Mouse (Mus musculus) embryonic fibroblast, embryonic 13.5 days (primary cell): ENCODE measurements around the gene Mrpl42. TPM values are rescaled to one million over a fixed set of nuclear protein-coding genes. Genes with fewer than 3 reads are reported as not detected.

Source experiments
- H3K27ac ChIP-seq: 2 replicates; pipeline ENCODE4 v1.5.1; 2012; ENCODE audit warnings: low read length, control low read depth, inconsistent platforms; ENCODE audit not compliant: insufficient read depth
- H3K4me1 ChIP-seq: 2 replicates; pipeline ENCODE4 v1.6.1; 2011; ENCODE audit warnings: low read length; ENCODE audit not compliant: control insufficient read depth, insufficient read depth
- H3K4me3 ChIP-seq: 2 replicates; pipeline ENCODE4 v1.5.1; 2011; ENCODE audit warnings: mild to moderate bottlenecking, control low read depth, low read length; ENCODE audit not compliant: insufficient read depth
- CTCF ChIP-seq: IDR thresholded peaks from 2 replicates; pipeline ENCODE4 v1.5.1; 2011; ENCODE audit warnings: mild to moderate bottlenecking, control low read depth, low read length, moderate library complexity, borderline replicate concordance; ENCODE audit not compliant: insufficient read depth
- POLR2A ChIP-seq: IDR thresholded peaks from 2 replicates; pipeline ENCODE4 v1.6.1; 2011; ENCODE audit warnings: low read depth, mild to moderate bottlenecking, control low read depth, low read length, moderate library complexity
- polyA plus RNA-seq: library from polyadenylated mRNA; stranded (reverse); fragments of >200 nt; gene quantifications from 2 replicates; pipeline ENCODE4 v1.2.4, GENCODE M21; 2011; ENCODE audit warnings: low read depth; ENCODE audit not compliant: missing spikeins, insufficient read length

Mrpl42 gene
- polyA plus RNA-seq, 1 experiment, result 93.8 TPM

GRCm38 (mm10) chr10:95539841-95540240 is 38.1 kb upstream of the Mrpl42 start:
- peaks cover 4% of the 10 kb centered on the region; the same call in 1 of the 2 replicates for H3K4me1 ChIP-seq
- no peak overlapping the region for H3K4me3 ChIP-seq
- H3K27ac ChIP-seq, result no peak overlapping the region
- TF ChIP-seq POLR2A (no peak), CTCF (no peak)

- H3K4me3 ChIP-seq, result no peak overlapping the region
- TF ChIP-seq POLR2A, result no peak
- TF ChIP-seq CTCF, result no peak
Observed at GRCm38 (mm10) chr10:95539260-95539659, 37.5 kb upstream of the Mrpl42 start.

GRCm38 (mm10) chr10:95536222-95536541 is 34.4 kb upstream of the Mrpl42 start:
- TF ChIP-seq POLR2A, result no peak
- no peak for TF ChIP-seq CTCF
- Histone ChIP-seq H3K4me3 (no peak overlapping the region), H3K27ac (no peak overlapping the region), H3K4me1 (no peaks in the 10 kb centered on the region)

More at GRCm38 (mm10) chr10:95539260-95539659, 37.5 kb upstream of the Mrpl42 start:
- Histone ChIP-seq H3K27ac (no peak overlapping the region), H3K4me1 (peaks cover under 1% of the 10 kb centered on the region; the same call in 1 of the 2 replicates)

GRCm38 (mm10) chr10:95535399-95536221 is 33.9 kb upstream of the Mrpl42 start:
- TF ChIP-seq CTCF (no peak), POLR2A (no peak)
- Histone ChIP-seq H3K4me1 (no peaks in the 10 kb centered on the region), H3K27ac (no peak overlapping the region), H3K4me3 (no peak overlapping the region)

- Histone ChIP-seq H3K27ac (no peak overlapping the region), H3K4me1 (peaks cover 5% of the 10 kb centered on the region), H3K4me3 (no peak overlapping the region)
- TF ChIP-seq CTCF (no peak), POLR2A (no peak)
Observed at GRCm38 (mm10) chr10:95533382-95533781, 31.6 kb upstream of the Mrpl42 start.

GRCm38 (mm10) chr10:95532916-95533315 is 31.2 kb upstream of the Mrpl42 start:
- no peak overlapping the region for H3K27ac ChIP-seq
- TF ChIP-seq CTCF, result no peak
- TF ChIP-seq POLR2A, result no peak
- H3K4me3 ChIP-seq, result no peak overlapping the region
- peaks cover 5% of the 10 kb centered on the region for H3K4me1 ChIP-seq

DNA sequence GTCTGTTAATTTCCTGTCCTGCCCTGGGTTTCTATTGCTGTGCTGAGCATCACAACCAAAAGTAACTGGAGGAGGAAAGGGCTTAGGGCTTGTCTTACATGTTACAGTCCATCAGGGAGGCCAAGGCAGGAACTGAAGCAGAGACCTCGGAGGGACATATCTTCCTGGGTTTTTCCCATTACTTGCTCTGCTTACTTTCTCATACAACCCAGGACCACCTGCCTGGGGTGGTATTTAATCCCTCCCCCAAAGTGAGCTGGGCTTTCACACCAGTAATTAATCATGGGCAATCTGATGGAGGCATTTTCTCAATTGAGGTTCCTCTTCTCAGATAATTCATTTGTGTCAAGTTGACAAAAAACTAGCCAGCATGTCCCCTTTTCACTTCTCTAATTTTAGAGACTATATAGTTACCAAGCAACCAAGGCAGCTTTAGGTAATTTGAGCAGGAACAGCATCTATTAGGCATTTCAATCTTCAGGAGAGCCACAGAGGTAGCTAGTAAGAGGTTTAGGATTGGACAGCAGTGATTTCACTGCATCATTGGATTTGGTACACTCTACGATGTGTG is 28.9 kb upstream of the Mrpl42 start:
- no peak for TF ChIP-seq POLR2A
- no peak for TF ChIP-seq CTCF
- Histone ChIP-seq H3K4me3 (no peak overlapping the region), H3K27ac (no peak overlapping the region), H3K4me1 (peaks cover 13% of the 10 kb centered on the region)

- Histone ChIP-seq H3K27ac (no peak overlapping the region), H3K4me1 (peaks cover 22% of the 10 kb centered on the region), H3K4me3 (no peak overlapping the region)
- no peak for TF ChIP-seq POLR2A
- TF ChIP-seq CTCF, result no peak
Observed at GRCm38 (mm10) chr10:95526495-95527122, 24.9 kb upstream of the Mrpl42 start.

- H3K4me3 ChIP-seq, result no peak overlapping the region
- H3K27ac ChIP-seq, result no peak overlapping the region
- H3K4me1 ChIP-seq, result peaks cover 22% of the 10 kb centered on the region
- TF ChIP-seq POLR2A, result no peak
- TF ChIP-seq CTCF, result no peak
Observed at GRCm38 (mm10) chr10:95525871-95526270, 24.1 kb upstream of the Mrpl42 start.

- Histone ChIP-seq H3K4me1 (peaks cover 19% of the 10 kb centered on the region), H3K4me3 (no peak overlapping the region), H3K27ac (peak overlapping the region; percentile 78)
- TF ChIP-seq CTCF (no peak), POLR2A (no peak)
Observed at GRCm38 (mm10) chr10:95525037-95525675, 23.4 kb upstream of the Mrpl42 start.
